Mouse (Mus musculus) mesoderm, embryonic 11.5 days (tissue): Measurements from ENCODE around the gene Spsb3.

Experiments used
- DNase-seq: peaks from one replicate; pipeline ENCODE4 v3.0.0-alpha.2; 2012; ENCODE audit warnings: low read depth, low spot score

Gene Spsb3

DNA sequence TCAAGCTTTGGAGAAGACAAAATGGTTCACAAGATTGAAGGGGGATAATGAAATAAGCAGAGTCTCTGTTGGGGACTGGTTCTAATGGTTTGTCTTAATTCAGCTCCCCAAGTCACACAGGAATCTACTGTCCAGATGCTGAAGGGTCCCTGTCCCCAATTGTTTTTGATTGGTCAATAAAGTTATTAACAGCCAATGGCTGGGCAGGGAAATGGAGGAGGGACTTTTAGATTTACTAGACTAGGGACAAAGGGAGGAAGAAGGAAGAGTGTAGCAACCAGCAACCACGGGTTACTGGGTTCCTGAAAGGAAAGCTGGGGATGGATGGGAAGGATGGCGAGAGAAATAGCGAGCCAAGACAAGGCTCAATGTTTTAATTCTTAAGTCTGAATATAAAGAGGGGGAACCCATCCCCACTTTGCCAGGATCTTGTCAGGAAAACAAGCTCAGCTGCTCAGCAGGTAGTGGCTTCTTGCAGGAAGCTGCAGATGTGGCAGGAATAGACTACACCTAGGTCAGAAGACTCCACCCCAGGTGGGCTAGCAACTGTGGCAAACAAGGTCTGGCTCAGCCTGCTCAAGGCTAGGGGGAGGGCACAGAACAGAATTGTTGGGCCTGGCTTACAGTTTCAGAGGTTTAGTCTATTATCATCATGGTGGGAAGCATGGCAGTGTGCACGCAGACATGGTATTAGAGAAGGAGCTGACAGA, 12.6 kb upstream of the Spsb3 start:
- DNase-seq, result no peak

DNA sequence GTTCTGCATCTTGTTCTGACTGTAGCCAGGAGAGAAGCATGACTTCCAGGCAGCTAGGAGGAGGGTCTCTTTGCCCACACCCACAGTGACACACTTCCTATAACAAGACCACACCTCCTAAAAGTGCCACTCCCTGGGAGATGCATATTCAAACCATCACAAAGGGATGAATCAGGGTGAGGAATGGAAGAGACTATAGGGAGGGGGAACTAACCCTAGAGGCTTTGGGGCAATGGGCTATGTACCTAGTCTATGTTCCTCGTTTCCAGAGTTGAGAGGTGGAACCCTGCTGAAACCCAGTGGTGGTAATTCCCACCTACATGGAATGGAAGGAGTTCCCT, 12.1 kb upstream of the Spsb3 start:
- DNase-seq, result no peak

DNA sequence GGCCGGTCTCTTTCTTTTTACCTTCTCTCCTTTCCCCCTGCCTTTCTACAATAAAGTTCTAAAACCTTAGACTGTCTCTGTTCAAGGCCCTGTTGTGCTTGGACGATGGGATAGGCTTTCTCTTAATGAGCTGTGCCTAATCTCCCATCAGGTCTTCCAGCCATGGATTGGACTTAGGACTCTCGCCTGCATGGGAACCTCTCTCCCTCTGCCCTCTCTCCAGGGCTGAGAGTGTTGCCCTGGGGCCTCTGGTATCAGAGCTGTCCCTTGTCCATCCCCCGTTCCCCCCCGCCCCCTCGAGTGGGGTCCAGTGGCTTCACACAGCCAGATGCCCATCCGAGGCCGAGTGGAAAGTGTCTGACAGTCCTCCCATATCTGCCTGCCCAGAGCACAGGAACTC, 11.5 kb upstream of the Spsb3 start:
- DNase-seq, result no peak

DNA sequence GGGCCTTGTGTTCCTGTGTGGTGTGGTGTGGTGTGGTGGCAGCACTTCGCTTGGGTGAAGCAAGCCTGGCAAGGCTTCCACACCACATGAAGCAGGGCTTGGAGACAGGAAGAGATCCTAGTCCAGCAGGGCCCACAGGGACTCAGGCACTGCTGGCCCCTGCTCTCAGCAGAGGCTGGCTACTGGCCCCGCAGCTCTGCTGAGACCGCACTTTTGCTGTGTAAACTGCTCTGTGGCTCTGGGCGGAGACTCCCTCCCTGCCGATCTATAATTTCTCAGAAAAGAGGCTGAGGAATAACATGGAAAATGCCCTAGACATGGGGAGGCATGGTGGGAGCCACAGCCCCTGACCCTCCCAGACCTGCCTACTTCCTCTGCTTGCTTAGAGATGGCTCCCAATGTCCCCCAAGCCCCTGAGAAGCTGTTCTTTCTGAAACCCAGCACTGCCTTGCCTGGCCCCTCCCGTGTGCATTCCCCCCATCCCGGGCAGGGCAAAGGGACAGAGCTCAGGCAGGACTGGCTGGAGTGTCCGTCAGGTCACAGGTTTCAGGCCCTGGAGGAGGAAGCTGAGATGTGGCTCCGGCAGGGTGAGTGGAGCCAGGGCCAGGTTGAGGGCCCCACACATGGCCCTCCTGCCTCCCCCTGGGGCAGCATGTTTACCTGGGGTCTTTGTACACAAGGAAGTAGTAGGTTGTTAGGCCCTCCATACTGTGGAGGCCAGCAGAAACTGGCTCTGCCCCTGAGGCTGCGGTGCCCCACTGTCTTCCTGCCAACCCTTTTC, 8.9 kb upstream of the Spsb3 start:
- DNase-seq, result no peak

DNA sequence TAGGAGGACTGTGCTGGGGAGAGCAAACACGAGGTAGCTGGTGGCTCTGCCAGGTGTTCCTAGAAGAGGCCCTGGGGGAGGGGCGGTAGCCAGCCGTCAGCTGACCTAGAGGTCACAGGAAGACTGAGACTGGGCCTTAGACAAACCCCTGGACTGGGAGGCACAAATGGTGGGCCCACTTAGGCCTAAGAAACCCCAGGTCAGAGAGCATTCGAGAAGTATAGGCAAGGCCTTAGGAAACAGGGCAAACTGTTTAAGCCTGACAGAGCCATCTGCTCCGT, 8.4 kb upstream of the Spsb3 start:
- no peak for DNase-seq

DNA sequence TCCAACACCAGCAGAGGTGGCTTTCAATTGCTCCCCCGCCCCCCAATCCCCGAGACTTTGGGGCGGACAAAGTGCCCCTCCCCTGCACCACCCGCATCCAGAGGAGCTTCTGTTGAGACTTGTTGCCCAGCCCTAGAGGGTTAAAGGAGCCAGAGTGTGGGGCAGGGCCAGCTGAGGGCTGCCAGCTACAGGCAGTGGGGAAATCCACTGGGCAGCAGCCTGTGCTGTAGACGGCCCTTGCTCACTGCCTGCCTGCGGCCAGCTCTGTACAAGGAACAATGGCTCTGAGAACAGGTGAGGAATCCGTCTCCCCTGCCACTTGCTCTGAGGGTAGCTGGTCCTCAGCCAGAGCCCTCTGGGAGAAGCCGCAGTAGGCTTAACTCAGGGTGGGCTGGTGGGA, 7.9 kb upstream of the Spsb3 start:
- no peak for DNase-seq

DNA sequence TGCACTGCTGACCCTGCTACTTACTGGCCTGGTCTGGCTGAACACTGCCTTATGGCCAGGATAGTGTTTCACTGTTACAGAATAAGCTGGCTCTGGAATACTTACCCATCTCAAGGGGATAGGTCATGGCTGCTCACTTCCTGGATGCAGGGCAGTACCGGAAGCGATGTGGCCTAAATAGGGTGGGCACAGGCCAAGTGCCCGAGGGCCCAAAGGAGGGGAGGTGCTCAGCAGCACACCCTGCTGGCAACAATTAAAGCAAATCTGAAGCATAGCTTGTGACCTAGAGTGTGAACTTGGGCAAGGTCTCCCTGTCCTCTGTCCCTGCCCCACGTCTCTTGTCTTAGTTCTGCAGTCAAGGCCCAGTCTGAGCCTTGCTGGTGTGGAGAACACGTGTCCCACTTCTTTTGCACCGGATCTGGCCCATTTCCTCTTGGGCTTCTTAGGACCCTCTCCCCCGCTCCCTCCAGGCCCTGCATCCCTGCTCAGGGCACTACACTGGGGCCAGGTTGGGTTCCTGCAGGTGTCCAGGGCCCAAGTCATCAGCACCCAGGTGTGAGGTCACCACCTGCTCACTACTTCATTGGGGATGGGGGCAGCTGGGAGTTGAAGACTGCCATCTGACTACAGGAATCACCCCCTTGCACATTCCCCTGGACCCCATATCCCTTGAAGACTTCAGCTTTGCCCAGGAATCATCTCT, 4.6 kb upstream of the Spsb3 start:
- peak; percentile 58 for DNase-seq

DNA sequence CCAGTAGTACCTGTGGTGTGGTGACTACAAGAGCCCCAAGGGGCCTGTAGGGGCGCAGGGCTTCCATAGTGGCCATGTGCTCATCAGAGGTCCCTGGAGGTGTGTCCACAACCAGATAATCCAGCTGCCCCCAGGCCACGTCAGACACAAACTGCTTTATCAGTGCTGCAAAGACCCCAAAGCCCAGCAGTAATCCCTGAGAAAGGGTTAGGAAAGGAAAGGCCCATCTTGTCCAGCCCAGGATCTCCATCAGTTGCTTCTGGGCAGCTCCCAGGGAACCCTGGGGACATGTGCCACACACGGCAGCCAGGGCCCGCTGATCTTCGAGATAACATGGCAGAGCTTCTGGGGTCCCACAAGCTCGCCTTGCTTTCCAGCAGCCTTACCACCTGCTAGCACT, 2.1 kb upstream of the Spsb3 start:
- no peak for DNase-seq

DNA sequence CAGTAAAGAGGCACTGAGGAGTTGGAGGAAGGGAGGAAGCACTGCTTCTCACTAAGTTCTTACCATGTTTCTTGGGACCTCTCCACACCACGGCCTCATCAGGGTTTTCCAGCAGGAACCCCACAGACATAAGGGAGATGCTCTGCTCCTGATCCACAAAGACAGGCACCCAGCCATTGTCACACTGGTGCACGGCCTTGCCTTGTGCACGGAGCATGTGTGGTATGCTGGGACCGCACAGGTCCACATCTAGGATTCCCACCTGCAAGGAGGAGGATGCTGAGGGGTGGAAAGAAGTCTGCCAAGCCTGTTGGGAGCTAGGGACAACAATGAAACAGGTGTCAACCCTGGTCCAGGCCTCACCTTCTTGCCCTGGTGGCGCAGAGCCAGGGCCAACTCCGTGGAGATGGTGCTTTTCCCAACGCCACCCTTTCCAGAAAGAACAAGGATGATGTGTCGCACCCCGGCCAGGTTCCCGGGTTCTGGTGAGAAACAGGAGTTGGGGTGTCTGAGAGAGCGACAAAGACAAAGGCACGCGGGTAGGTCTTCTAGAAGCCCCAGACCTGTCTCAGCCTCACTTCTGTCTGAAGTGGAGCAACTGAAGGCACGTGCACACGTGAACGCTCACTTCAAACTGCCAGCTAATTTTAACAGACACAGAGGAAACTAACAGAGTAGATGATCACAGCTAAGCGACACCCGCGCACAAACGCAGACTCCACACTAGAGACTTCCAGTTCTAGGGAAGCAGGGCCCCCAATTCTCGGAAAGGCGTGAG, 898 bp upstream of the Spsb3 start:
- DNase-seq, result no peak

DNA sequence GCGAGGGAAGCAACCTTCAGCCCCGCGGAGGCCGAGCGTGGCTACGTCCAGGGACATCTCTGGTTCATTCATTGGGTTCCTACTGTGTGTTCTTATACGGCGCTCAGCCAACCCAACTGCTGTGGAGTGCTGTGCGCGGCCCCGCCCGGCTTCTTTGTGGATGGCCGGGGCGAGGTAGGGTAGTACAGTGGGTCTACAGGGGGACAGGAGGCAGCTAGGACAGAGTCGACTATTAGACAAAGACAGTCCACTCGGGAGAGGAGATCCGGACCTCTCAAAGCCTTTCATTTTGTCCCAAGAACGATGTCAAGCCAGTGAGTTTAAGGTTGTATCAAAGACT, 459 bp downstream of the Spsb3 start:
- no peak for DNase-seq

DNA sequence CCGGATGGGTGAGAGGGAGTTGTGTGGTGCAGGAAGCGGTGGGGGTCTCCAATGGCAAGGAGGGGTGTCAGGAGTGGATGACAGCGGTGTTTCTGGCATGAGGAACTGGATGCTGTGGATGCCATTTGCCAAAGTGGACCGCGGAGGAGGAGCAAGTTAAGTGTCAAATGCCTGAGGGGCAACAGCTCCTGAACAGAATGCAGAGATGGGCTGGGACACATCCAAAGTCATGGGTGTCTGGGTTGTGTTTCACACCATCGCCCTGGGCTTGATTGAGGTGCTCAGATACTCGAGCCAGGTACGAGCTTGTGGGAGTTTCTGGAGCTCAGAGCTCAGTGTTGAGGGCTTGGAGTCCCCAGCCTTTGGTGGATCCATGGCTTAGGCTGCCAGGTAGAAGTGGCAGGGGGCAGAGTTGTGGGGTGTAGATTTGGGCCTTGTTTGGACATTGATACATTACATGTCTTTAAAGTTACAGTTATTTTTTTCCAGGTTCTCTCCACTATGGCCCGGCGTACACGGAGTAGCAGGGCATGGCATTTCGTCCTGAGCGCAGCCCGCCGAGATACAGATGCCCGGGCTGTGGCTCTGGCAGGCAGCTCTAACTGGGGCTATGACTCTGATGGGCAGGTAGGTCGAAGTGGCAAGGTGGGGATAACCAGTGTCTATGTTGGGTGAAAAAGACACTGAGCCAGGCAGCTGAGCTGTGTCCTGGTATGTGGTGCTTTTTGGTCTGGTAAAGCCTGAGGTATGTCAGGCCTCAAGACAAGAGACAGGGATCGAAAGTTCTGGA, 1.0 kb downstream of the Spsb3 start:
- DNase-seq, result no peak

DNA sequence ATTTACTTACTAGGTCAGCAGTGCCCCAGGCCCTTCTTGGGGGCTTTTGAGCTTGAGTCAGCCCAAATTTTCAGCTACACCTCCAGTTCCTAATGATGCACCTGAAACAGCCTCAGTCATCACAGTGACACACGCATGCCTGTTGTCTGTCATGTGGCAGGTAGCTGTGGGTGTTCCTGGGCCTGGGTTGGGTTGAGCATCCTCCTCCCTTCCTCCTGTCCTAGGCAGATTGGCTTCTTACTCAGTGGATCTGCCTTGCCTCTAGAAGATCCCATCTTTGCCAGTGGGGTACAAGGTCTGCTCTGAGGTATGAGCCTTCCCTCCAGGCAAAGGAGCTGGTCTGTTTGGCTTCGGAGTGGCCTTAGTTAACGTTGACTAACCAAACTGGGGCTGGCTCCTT, 2.4 kb downstream of the Spsb3 start:
- no peak for DNase-seq

DNA sequence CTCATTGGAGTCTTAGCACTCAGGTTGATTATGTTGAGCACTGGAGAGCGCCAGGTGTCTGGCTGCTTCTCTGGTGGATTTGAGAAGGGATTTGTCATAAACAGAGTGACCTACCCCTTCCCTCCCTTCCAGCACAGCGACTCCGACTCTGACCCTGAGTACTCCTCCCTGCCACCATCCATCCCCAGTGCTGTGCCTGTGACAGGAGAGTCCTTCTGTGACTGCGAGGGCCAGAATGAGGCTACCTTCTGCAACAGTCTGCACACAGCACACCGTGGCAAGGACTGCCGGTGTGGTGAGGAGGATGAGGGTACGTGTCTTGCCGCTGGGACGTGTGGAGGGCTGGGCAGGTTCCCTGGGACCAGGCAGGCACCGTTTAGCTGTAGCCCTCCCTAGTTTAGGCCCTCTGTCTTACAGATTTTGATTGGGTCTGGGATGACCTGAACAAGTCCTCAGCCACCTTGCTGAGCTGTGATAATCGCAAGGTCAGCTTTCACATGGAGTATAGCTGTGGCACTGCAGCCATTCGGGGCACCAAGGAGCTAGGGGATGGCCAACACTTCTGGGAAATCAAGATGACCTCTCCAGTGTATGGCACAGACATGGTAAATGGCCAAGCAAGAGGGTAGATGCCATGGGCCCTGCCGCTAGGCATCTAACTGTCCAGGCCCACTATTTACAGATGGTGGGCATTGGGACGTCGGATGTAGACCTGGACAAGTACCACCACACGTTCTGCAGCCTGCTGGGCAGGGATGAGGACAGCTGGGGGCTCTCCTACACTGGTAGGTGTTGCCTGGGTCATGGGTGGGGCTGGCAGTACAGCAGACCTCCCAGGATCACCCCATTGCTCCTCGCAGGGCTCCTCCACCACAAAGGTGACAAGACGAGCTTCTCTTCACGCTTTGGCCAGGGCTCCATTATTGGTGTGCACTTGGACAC, 4.0 kb downstream of the Spsb3 start:
- DNase-seq, result no peak

DNA sequence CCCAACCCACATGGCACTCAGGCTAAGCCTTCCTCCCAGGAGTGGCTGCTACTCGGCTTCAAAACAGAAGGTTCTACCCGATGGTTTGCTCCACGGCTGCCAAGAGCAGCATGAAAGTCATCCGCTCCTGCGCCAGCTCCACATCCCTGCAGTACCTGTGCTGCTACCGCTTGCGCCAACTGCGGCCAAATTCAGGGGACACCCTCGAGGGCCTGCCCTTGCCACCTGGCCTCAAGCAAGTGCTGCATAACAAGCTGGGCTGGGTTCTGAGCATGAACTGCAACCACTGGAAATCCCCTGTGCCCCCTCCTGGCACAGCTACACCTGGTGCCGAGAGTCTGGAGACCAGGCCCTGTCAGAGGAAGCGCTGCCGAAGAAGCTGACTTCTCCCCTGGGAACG, 4.9 kb downstream of the Spsb3 start:
- no peak for DNase-seq

DNA sequence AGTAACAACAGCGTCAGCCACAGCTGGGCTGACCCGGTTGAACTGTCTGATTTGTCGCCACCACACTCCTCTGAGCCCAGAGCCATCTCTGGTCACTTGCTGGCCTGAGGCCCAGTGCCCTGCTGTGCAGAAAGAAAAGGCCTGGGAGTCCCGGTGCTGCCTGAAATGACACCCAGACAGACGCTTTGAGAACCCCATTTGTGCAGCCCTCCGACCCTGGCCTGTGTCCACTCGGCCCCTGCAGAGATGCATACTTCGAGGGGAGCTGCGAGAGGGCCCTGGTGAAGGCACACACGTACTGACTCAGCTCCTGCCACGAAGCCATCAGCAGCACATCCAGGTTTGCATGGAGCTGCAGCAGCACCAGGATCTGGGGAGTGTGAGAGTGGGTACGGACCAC, 6.3 kb downstream of the Spsb3 start:
- DNase-seq, result no peak

DNA sequence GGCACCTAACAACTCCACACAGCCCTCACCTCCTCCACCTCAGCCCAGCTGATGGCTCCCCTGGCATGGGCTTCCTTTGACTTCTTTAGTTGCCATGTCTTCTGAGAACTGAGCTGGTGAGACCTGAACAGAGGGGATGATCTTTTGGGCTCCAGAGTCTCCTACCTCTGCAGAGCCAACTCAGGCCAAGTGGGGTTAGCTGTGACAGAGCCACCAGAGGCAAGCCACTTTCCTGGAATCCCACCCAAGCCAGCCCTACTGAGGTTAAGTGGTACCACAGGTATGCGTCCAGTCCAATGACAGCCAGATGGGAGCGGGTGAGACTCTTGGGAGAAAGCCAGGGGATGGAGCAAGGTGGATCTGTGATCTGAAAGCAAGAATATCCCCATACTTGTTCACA, 6.8 kb downstream of the Spsb3 start:
- DNase-seq, result no peak

DNA sequence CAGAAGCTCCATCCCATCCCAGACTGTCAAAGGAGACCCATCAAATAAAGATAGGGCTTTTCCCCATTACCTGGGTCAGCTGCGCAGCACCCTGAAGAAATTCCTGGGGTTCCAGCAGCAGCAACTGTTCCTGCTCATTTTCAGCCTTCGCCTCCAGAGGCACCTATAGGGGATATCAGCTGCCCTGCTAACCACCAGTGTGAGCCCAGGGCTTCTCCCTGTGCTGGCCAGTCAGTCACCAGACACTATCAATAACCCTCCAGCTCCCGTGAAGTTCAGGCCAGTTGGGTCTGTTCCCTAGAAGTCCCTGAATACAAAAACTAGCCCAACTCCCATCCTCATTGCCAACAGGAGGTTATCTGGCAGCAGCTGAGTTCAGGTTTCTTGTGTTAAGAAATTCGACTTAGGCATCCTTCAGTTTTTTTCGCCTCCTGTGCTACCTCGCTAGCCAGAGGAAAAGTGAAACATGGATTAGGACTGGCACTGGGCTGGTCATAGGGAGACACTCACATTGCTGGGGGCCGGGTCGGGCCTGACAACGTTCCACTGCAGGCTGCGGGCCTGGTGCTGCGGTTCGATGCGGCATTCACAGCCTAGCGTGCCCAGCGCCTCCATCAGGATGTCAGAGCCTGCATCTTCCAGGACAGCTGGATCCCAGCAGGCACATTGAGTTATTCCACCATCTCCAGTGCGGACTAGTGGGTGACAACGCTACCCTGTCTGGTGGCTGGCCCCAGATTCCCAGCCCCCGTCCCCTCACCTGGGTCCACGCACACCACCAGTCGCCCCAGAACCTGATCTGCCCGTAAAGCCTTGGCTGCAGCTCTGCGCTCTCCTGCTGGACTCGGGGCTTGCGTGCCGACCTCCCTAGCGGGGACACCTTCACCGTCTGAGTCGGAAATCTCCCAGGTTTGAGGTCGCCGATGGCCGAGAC, 7.9 kb downstream of the Spsb3 start:
- DNase-seq, result no peak

DNA sequence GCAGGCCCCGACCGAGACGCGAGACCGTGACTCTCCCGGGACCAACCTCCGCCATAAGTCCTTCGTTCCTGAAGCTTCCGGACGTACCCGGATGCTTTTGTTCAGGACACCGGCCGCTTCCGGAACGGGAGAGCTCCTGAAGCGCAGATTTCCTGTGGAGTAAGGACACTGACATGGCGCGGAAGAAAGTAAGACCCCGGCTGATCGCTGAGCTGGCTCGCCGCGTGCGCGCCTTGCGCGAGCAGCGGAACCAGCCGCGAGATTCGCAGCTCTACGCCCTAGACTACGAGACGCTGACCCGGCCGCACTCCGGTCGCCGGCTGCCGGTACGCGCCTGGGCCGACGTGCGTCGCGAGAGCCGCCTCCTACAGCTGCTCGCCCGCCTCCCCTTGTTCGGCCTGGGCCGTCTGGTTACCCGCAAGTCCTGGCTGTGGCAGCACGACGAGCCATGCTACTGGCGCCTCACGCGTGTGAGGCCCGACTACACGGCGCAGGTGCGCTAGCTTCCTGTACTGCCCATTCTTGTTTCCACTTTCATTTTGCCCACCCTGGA, 8.6 kb downstream of the Spsb3 start, which contains the start of the genes Eme2 and Mrps34:
Gene Eme2, minus strand, starts transcription at position 93 of the 553 bp plus-strand sequence.
Gene Mrps34, plus strand, starts transcription at position 122 of the 553 bp plus-strand sequence.
- DNase-seq, result peak; percentile 91
